ENCODE assay signal across 11 mouse cellular contexts in the genomic region with DNA sequence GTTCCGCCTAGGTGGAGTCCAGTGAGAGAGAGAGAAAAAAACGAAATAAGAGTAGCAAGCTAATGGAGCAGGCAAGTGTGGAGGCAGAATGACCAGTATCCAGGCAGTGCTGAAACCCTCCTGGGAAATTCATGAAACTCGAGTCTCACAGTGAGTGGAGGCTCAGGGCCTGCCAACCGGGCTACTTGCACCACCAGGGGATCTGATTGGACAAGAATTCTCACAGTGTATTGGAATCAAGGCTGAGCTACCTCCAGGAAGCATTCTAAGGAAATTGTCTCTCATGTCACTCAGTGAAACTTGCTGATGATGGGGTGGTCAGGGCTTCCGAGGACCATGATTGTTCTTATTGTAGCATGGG. TPM values are rescaled to one million over a fixed set of nuclear protein-coding genes. Genes with fewer than 3 reads are reported as not detected.
A peak's percentile ranks its signal among the peaks of the same experiment; 100 is the strongest.
DNase-seq lines count a peak whose midpoint lies in the region; ATAC-seq and TF ChIP-seq lines count a peak whose summit lies in the region.
"Had no signal": no experiment of that assay in that cellular context is flagged by ENCODE, and none has a peak within 500 bp of the region (broad histone marks: within the 10 kb centered on the region; RNA-seq: fewer than 3 reads in every experiment).

No protein-coding gene starts in this region.

- no peak overlapping the region for H3K4me3 ChIP-seq in forebrain, embryonic 12.5 days (replicated peaks)
- no peak overlapping the region for H3K4me3 ChIP-seq in forebrain, postnatal 0 days (ENCODE audit: low read depth, low read length)
- no peak overlapping the region for H3K4me3 ChIP-seq in liver, embryonic 11.5 days (ENCODE audit: low read depth, low read length)
- no peak overlapping the region for H3K4me3 ChIP-seq in liver, postnatal 0 days (ENCODE audit: low read depth, low read length)
- peak overlapping the region; percentile 59 for H3K4me3 ChIP-seq in embryonic facial prominence, embryonic 10.5 days
- H3K4me3 ChIP-seq in hindbrain, postnatal 0 days (ENCODE audit: low read length): peak overlapping the region; percentile 40

- TF ChIP-seq EP300 in liver, postnatal 0 days (IDR thresholded peaks at IDR 0.05; ENCODE audit: low read depth): no peak

- WGBS in forebrain, embryonic 12.5 days: 26% methylated on average over 5 of the region's 5 CpGs
- 25% methylated on average over 5 of the region's 5 CpGs for WGBS in forebrain, postnatal 0 days
- 38% methylated on average over 5 of the region's 5 CpGs for WGBS in liver, embryonic 11.5 days
- 46% methylated on average over 5 of the region's 5 CpGs for WGBS in liver, postnatal 0 days (ENCODE audit: insufficient replicate concordance)
- WGBS in embryonic facial prominence, embryonic 10.5 days: 26% methylated on average over 5 of the region's 5 CpGs
- 14% methylated on average over 5 of the region's 5 CpGs for WGBS in hindbrain, postnatal 0 days

- TF ChIP-seq CTCF in forebrain, postnatal 0 days (IDR thresholded peaks at IDR 0.05; ENCODE audit: low read depth): no peak
- no peak for TF ChIP-seq CTCF in liver, postnatal 0 days (IDR thresholded peaks at IDR 0.05; ENCODE audit: low read depth)
- no peak for TF ChIP-seq CTCF in hindbrain, postnatal 0 days (IDR thresholded peaks at IDR 0.05; ENCODE audit: low read depth)

- ATAC-seq in forebrain, embryonic 12.5 days (ENCODE audit: low FRiP score): no peak
- no peak for ATAC-seq in forebrain, postnatal 0 days
- no peak for ATAC-seq in liver, embryonic 11.5 days (replicated peaks; ENCODE audit: low FRiP score)
- ATAC-seq in liver, postnatal 0 days: no peak
- no peak for ATAC-seq in hindbrain, postnatal 0 days

- H3K9ac ChIP-seq in forebrain, embryonic 12.5 days: no peak overlapping the region
- H3K9ac ChIP-seq in forebrain, postnatal 0 days: no peak overlapping the region
- no peak overlapping the region for H3K9ac ChIP-seq in liver, embryonic 11.5 days (ENCODE audit: low read depth, low read length)
- H3K9ac ChIP-seq in liver, postnatal 0 days (replicated peaks): no peak overlapping the region
- H3K9ac ChIP-seq in hindbrain, postnatal 0 days (replicated peaks; ENCODE audit: low read length): no peak overlapping the region
- H3K9ac ChIP-seq: limb, embryonic 12.5 days had no signal

- no peak overlapping the region for H3K27ac ChIP-seq in forebrain, embryonic 12.5 days
- H3K27ac ChIP-seq in forebrain, postnatal 0 days (ENCODE audit: low read depth, low read length): no peak overlapping the region
- H3K27ac ChIP-seq in liver, embryonic 11.5 days (ENCODE audit: low read depth, low read length): no peak overlapping the region
- H3K27ac ChIP-seq in liver, postnatal 0 days (ENCODE audit: low read depth): no peak overlapping the region
- no peak overlapping the region for H3K27ac ChIP-seq in embryonic facial prominence, embryonic 10.5 days (replicated peaks)
- no peak overlapping the region for H3K27ac ChIP-seq in hindbrain, postnatal 0 days
- H3K27ac ChIP-seq: limb, embryonic 12.5 days had no signal

- 0 out of 2 replicates have a peak overlapping the region, but pooled peaks have one; percentile 70 for H3K4me2 ChIP-seq in forebrain, embryonic 12.5 days
- H3K4me2 ChIP-seq in forebrain, postnatal 0 days (ENCODE audit: low read depth): no peak overlapping the region
- H3K4me2 ChIP-seq in liver, embryonic 11.5 days: peak overlapping the region; percentile 23; the same call in 1 of the 2 replicates
- H3K4me2 ChIP-seq in liver, postnatal 0 days (ENCODE audit: low read depth, low read length): no peak overlapping the region
- peak overlapping the region; percentile 63; the same call in 1 of the 2 replicates for H3K4me2 ChIP-seq in hindbrain, postnatal 0 days (ENCODE audit: low read depth, low read length)

- H3K4me1 ChIP-seq in forebrain, embryonic 12.5 days: peaks cover 28% of the 10 kb centered on the region
- H3K4me1 ChIP-seq in forebrain, postnatal 0 days (ENCODE audit: insufficient read depth): peaks cover 8% of the 10 kb centered on the region; the same call in 1 of the 2 replicates
- H3K4me1 ChIP-seq in liver, embryonic 11.5 days (replicated peaks; ENCODE audit: control insufficient read depth, insufficient read depth, low read length): peaks cover 7% of the 10 kb centered on the region; the same call in 1 of the 2 replicates
- H3K4me1 ChIP-seq in liver, postnatal 0 days (ENCODE audit: insufficient read depth): peaks cover 20% of the 10 kb centered on the region
- H3K4me1 ChIP-seq in embryonic facial prominence, embryonic 10.5 days: peaks cover 52% of the 10 kb centered on the region
- peaks cover 22% of the 10 kb centered on the region for H3K4me1 ChIP-seq in hindbrain, postnatal 0 days (ENCODE audit: insufficient read depth, low read length)

- no peaks in the 10 kb centered on the region for H3K36me3 ChIP-seq in forebrain, embryonic 12.5 days (replicated peaks)
- no peaks in the 10 kb centered on the region for H3K36me3 ChIP-seq in forebrain, postnatal 0 days (ENCODE audit: insufficient read depth)
- H3K36me3 ChIP-seq in liver, embryonic 11.5 days (ENCODE audit: control insufficient read depth, insufficient read depth, low read length): no peaks in the 10 kb centered on the region
- H3K36me3 ChIP-seq in liver, postnatal 0 days (replicated peaks; ENCODE audit: insufficient read depth, low read length): no peaks in the 10 kb centered on the region
- no peaks in the 10 kb centered on the region for H3K36me3 ChIP-seq in embryonic facial prominence, embryonic 10.5 days (replicated peaks)
- no peaks in the 10 kb centered on the region for H3K36me3 ChIP-seq in hindbrain, postnatal 0 days (ENCODE audit: insufficient read depth, low read length)
- H3K36me3 ChIP-seq: limb, embryonic 12.5 days had no signal

- H3K9me3 ChIP-seq in forebrain, embryonic 12.5 days: no peaks in the 10 kb centered on the region
- H3K9me3 ChIP-seq in forebrain, postnatal 0 days (ENCODE audit: low read length): no peaks in the 10 kb centered on the region
- no peaks in the 10 kb centered on the region for H3K9me3 ChIP-seq in liver, embryonic 11.5 days (ENCODE audit: control insufficient read depth, low read length)
- no peaks in the 10 kb centered on the region for H3K9me3 ChIP-seq in liver, postnatal 0 days (ENCODE audit: low read length)
- H3K9me3 ChIP-seq in embryonic facial prominence, embryonic 10.5 days: no peaks in the 10 kb centered on the region
- no peaks in the 10 kb centered on the region for H3K9me3 ChIP-seq in hindbrain, postnatal 0 days (ENCODE audit: low read length)
- H3K9me3 ChIP-seq: limb, embryonic 12.5 days had no signal

- no peak for DNase-seq in forebrain, postnatal 0 days
- DNase-seq in liver, embryonic 11.5 days (ENCODE audit: low spot score): no peak
- DNase-seq in liver, postnatal 0 days: no peak
- peak; percentile 40 for DNase-seq in embryonic facial prominence, embryonic 10.5 days (ENCODE audit: low spot score)
- DNase-seq in hindbrain, postnatal 0 days (ENCODE audit: low spot score): no peak
- DNase-seq in testis, postnatal 14 days (ENCODE audit: low spot score): no peak
- no peak for DNase-seq in right cerebral cortex, postnatal 10 days (ENCODE audit: low spot score in 2 of 2)
- DNase-seq: gastrocnemius, postnatal 14 days had no signal

- H3K27me3 ChIP-seq in forebrain, embryonic 12.5 days: peaks cover 70% of the 10 kb centered on the region
- peaks cover 53% of the 10 kb centered on the region for H3K27me3 ChIP-seq in forebrain, postnatal 0 days (ENCODE audit: insufficient read depth, low read length)
- H3K27me3 ChIP-seq in liver, embryonic 11.5 days (replicated peaks; ENCODE audit: control insufficient read depth, insufficient read depth, low read length): peaks cover 54% of the 10 kb centered on the region
- H3K27me3 ChIP-seq in liver, postnatal 0 days (ENCODE audit: insufficient read depth, low read length): peaks cover 47% of the 10 kb centered on the region
- peaks cover 82% of the 10 kb centered on the region for H3K27me3 ChIP-seq in embryonic facial prominence, embryonic 10.5 days (replicated peaks; ENCODE audit: low read depth, poor library complexity, severe bottlenecking)
- H3K27me3 ChIP-seq in hindbrain, postnatal 0 days (ENCODE audit: insufficient read depth, low read length): peaks cover 18% of the 10 kb centered on the region

RNA-seq across cellular contexts. Expression of a gene that starts 2.8 kb away (rescaled TPM):
- polyA plus RNA-seq in forebrain, embryonic 12.5 days (2016; fragmentation: Nextera tagmentation; extraction: Ambion mirVana): 1.2 and 1.7 TPM in 2 replicates
- total RNA-seq in forebrain, postnatal 0 days (2014; rRNA removed): 8.5 and 16.3 TPM in 2 replicates
- 3.8 TPM in 2 replicates for polyA plus RNA-seq in forebrain, postnatal 0 days (2015; fragmentation: Nextera tagmentation; extraction: Ambion mirVana)
- polyA plus RNA-seq in liver, embryonic 11.5 days (2014; fragmentation: Nextera tagmentation; extraction: Ambion mirVana): 0.27 and 0.57 TPM in 2 replicates
- polyA plus RNA-seq in liver, postnatal 0 days (2015; fragmentation: Nextera tagmentation; extraction: Ambion mirVana): 0.31 and 0.33 TPM in 2 replicates
- polyA plus RNA-seq in embryonic facial prominence, embryonic 10.5 days (2016; fragmentation: Nextera tagmentation; extraction: Ambion mirVana): 0.67 and 0.75 TPM in 2 replicates
- 19.4 and 20.9 TPM in 2 replicates for total RNA-seq in hindbrain, postnatal 0 days (2014; rRNA removed)
- polyA plus RNA-seq in hindbrain, postnatal 0 days (2015; fragmentation: Nextera tagmentation; extraction: Ambion mirVana): 5.2 and 5.3 TPM in 2 replicates
- total RNA-seq: megakaryocyte, adult 5-6 weeks had no signal

Comparison
In these comparisons a context has a peak if more than half of its experiments do, and no peak if none do; other contexts are left out.
1. H3K4me2 ChIP-seq: peak in forebrain, embryonic 12.5 days (single experiment), liver, embryonic 11.5 days (single experiment) and hindbrain, postnatal 0 days (single experiment); none in forebrain, postnatal 0 days (single experiment) and liver, postnatal 0 days (single experiment).
2. H3K4me3 ChIP-seq: peak in embryonic facial prominence, embryonic 10.5 days (single experiment) and hindbrain, postnatal 0 days (single experiment); none in forebrain, embryonic 12.5 days (single experiment), forebrain, postnatal 0 days (single experiment), liver, embryonic 11.5 days (single experiment) and liver, postnatal 0 days (single experiment).